Mouse (Mus musculus): ENCODE results near the gene Tshz2. TPM values are rescaled to one million over a fixed set of nuclear protein-coding genes. Genes with fewer than 3 reads are reported as not detected.

The Tshz2 gene
- polyA plus RNA-seq, 1 experiment from 2014 or later = 7.2 TPM

DNA sequence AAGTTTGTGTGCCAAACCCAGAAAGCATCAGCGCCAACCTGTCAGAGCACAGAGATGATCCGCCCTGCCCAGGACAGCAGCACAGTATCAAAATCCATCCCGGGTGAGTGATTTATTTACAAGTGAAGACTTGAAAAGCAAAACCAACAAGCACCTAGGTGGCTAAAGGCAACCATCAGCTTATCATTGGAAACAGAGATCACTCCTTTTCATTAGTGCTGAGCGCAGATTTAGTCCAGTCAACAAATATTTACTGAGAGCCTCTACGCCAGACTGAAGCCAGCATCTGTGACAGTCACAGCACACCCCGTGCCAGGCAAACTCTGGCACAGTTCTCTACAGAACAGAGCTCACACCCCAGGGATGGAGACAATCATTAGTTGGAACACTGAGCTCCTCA lies 169.4 kb downstream of the Tshz2 start:
- Histone ChIP-seq H3K9me3 (ENCODE audit: control insufficient read depth, low read length) (no peaks in the 10 kb centered on the region), H3K9ac (ENCODE audit: low read length) (no peak overlapping the region), H3K4me2 (ENCODE audit: low read depth, low read length) (no peak overlapping the region), H3K4me1 (replicated peaks; ENCODE audit: control insufficient read depth, insufficient read depth, low read length) (no peaks in the 10 kb centered on the region), H3K4me3 (ENCODE audit: low read length) (no peak overlapping the region), H3K36me3 (ENCODE audit: control insufficient read depth, insufficient read depth, low read length) (no peaks in the 10 kb centered on the region), H3K27me3 (ENCODE audit: control insufficient read depth, insufficient read depth, low read depth, low read length) (no peaks in the 10 kb centered on the region), H3K27ac (ENCODE audit: low read length) (no peak overlapping the region)
- no peak for ATAC-seq (ENCODE audit: low read depth)
- WGBS = 80% methylated on average over 6 of the region's 6 CpGs

- H3K4me1 ChIP-seq (replicated peaks; ENCODE audit: control insufficient read depth, insufficient read depth, low read length) = no peaks in the 10 kb centered on the region
- no peak overlapping the region for H3K4me2 ChIP-seq (ENCODE audit: low read depth, low read length)
- no peak overlapping the region for H3K4me3 ChIP-seq (ENCODE audit: low read length)
- H3K27ac ChIP-seq (ENCODE audit: low read length) = no peak overlapping the region
- no peaks in the 10 kb centered on the region for H3K9me3 ChIP-seq (ENCODE audit: control insufficient read depth, low read length)
- ATAC-seq (ENCODE audit: low read depth) = no peak
- no peaks in the 10 kb centered on the region for H3K36me3 ChIP-seq (ENCODE audit: control insufficient read depth, insufficient read depth, low read length)
- no peaks in the 10 kb centered on the region for H3K27me3 ChIP-seq (ENCODE audit: control insufficient read depth, insufficient read depth, low read depth, low read length)
- H3K9ac ChIP-seq (ENCODE audit: low read length) = no peak overlapping the region
- 57% methylated on average over 5 of the region's 5 CpGs for WGBS
These were observed 171.6 kb downstream of the Tshz2 start for GRCm38 (mm10) chr2:169804380-169804779.

DNA sequence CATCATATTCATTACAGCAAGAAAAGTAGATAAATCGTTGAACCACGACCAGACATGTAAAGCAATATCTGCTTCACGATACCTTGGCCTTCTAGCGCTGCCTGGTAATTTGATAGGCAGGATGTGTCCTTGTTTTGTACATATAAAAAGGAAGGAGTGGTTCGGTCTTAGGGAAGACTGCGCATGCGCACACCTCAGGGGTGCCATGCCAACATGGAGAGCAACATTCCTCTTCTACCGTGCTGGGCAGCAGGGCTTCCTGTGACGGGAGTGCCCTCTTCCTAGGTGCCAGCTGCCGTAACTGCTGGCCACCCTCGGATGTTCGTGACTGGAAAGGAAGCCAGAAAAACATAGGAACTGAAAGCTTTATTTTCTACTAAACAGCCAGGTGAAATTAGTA lies 172.7 kb downstream of the Tshz2 start:
- no peak overlapping the region for H3K4me2 ChIP-seq (ENCODE audit: low read depth, low read length)
- WGBS = 88% methylated on average over 12 of the region's 12 CpGs

DNA sequence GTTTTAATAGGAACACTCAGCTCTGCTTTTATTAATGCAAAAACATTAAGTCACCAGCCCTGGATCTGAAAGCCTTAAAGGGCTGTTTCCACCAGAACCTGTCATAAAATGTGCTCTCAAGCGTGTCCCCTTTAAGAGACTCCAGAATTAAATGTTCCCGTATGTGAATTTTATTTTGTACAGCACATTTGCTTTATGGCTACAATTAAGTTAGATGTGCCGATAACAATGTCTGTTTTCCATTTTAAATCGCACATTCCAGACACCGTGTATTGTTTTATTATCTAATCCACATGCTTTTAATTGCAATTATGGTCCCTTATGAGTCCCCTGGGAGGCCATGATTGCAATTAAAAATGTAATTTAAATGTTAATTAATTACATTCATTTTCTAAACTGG lies 178.8 kb downstream of the Tshz2 start:
- no peak for ATAC-seq (ENCODE audit: low read depth)
- Histone ChIP-seq H3K4me3 (ENCODE audit: low read length) (no peak overlapping the region), H3K9me3 (ENCODE audit: control insufficient read depth, low read length) (no peaks in the 10 kb centered on the region), H3K36me3 (ENCODE audit: control insufficient read depth, insufficient read depth, low read length) (no peaks in the 10 kb centered on the region), H3K9ac (ENCODE audit: low read length) (no peak overlapping the region), H3K27me3 (ENCODE audit: control insufficient read depth, insufficient read depth, low read depth, low read length) (no peaks in the 10 kb centered on the region), H3K4me1 (replicated peaks; ENCODE audit: control insufficient read depth, insufficient read depth, low read length) (no peaks in the 10 kb centered on the region), H3K27ac (ENCODE audit: low read length) (no peak overlapping the region), H3K4me2 (ENCODE audit: low read depth, low read length) (no peak overlapping the region)
- 76% methylated on average over 5 of the region's 5 CpGs for WGBS

More for the DNA sequence above, 172.7 kb downstream of the Tshz2 start:
- H3K27ac ChIP-seq (ENCODE audit: low read length) = no peak overlapping the region
- no peaks in the 10 kb centered on the region for H3K9me3 ChIP-seq (ENCODE audit: control insufficient read depth, low read length)
- H3K36me3 ChIP-seq (ENCODE audit: control insufficient read depth, insufficient read depth, low read length) = no peaks in the 10 kb centered on the region
- no peak overlapping the region for H3K4me3 ChIP-seq (ENCODE audit: low read length)
- H3K9ac ChIP-seq (ENCODE audit: low read length) = no peak overlapping the region
- no peaks in the 10 kb centered on the region for H3K4me1 ChIP-seq (replicated peaks; ENCODE audit: control insufficient read depth, insufficient read depth, low read length)
- ATAC-seq (ENCODE audit: low read depth) = no peak
- H3K27me3 ChIP-seq (ENCODE audit: control insufficient read depth, insufficient read depth, low read depth, low read length) = no peaks in the 10 kb centered on the region

- Histone ChIP-seq H3K27me3 (ENCODE audit: control insufficient read depth, insufficient read depth, low read depth, low read length) (no peaks in the 10 kb centered on the region), H3K9ac (ENCODE audit: low read length) (no peak overlapping the region), H3K27ac (ENCODE audit: low read length) (no peak overlapping the region), H3K9me3 (ENCODE audit: control insufficient read depth, low read length) (no peaks in the 10 kb centered on the region), H3K36me3 (ENCODE audit: control insufficient read depth, insufficient read depth, low read length) (no peaks in the 10 kb centered on the region), H3K4me1 (replicated peaks; ENCODE audit: control insufficient read depth, insufficient read depth, low read length) (no peaks in the 10 kb centered on the region), H3K4me3 (ENCODE audit: low read length) (no peak overlapping the region), H3K4me2 (ENCODE audit: low read depth, low read length) (no peak overlapping the region)
- no peak for ATAC-seq (ENCODE audit: low read depth)
- WGBS = 88% methylated on average over 8 of the region's 8 CpGs
These were observed 179.2 kb downstream of the Tshz2 start for GRCm38 (mm10) chr2:169812055-169812454.

DNA sequence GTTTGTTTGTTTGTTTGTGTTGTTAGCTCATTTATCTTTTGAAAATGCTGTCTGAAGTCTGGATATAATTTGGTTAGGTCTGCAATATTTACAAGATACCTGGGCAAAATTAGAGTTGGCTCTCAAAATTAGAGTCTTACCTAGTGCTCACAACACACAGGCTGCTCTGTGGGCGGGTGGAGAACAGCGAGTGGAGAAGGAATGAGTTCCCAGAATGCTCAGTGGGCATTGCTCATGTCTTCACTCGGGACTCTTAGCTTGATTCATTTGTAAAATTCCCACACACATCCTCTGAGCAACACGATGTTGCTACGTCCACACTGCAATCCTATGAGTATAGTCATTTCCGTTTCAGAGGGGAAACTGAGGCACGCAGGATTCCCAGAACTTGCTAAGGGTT lies 180.1 kb downstream of the Tshz2 start:
- Histone ChIP-seq H3K9me3 (ENCODE audit: control insufficient read depth, low read length) (no peaks in the 10 kb centered on the region), H3K4me3 (ENCODE audit: low read length) (no peak overlapping the region), H3K4me1 (replicated peaks; ENCODE audit: control insufficient read depth, insufficient read depth, low read length) (no peaks in the 10 kb centered on the region), H3K36me3 (ENCODE audit: control insufficient read depth, insufficient read depth, low read length) (no peaks in the 10 kb centered on the region), H3K27ac (ENCODE audit: low read length) (no peak overlapping the region), H3K27me3 (ENCODE audit: control insufficient read depth, insufficient read depth, low read depth, low read length) (no peaks in the 10 kb centered on the region), H3K4me2 (ENCODE audit: low read depth, low read length) (no peak overlapping the region), H3K9ac (ENCODE audit: low read length) (no peak overlapping the region)
- ATAC-seq (ENCODE audit: low read depth) = no peak
- 80% methylated on average over 7 of the region's 7 CpGs for WGBS

DNA sequence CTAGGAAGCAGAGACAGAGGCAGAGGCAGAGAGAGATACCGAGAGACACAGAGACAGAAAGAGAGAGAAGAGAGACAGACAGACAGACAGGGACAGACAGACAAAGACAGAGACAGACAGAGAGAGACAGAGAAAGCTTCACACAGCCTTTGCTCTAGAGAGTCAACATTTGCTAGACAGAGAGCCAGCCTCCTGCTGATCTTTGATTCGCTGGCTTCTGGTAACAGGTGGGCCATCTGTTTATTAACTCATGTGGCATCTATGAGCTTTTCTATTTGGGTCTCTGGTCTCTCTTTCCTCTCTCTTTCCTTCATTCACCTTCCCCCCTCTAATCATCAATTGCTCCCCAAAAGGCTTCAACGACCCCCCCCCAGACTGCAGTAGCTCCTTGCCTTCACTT lies 181.5 kb downstream of the Tshz2 start:
- Histone ChIP-seq H3K9ac (ENCODE audit: low read length) (no peak overlapping the region), H3K27me3 (ENCODE audit: control insufficient read depth, insufficient read depth, low read depth, low read length) (no peaks in the 10 kb centered on the region), H3K9me3 (ENCODE audit: control insufficient read depth, low read length) (no peaks in the 10 kb centered on the region), H3K4me2 (ENCODE audit: low read depth, low read length) (no peak overlapping the region), H3K36me3 (ENCODE audit: control insufficient read depth, insufficient read depth, low read length) (no peaks in the 10 kb centered on the region), H3K27ac (ENCODE audit: low read length) (no peak overlapping the region), H3K4me1 (replicated peaks; ENCODE audit: control insufficient read depth, insufficient read depth, low read length) (no peaks in the 10 kb centered on the region), H3K4me3 (ENCODE audit: low read length) (no peak overlapping the region)
- no peak for ATAC-seq (ENCODE audit: low read depth)
- WGBS = 75% methylated on average over 3 of the region's 3 CpGs

- WGBS = 77% methylated on average over 10 of the region's 10 CpGs
- no peaks in the 10 kb centered on the region for H3K4me1 ChIP-seq (replicated peaks; ENCODE audit: control insufficient read depth, insufficient read depth, low read length)
- H3K4me3 ChIP-seq (ENCODE audit: low read length) = no peak overlapping the region
- no peaks in the 10 kb centered on the region for H3K9me3 ChIP-seq (ENCODE audit: control insufficient read depth, low read length)
- no peaks in the 10 kb centered on the region for H3K27me3 ChIP-seq (ENCODE audit: control insufficient read depth, insufficient read depth, low read depth, low read length)
- no peak for ATAC-seq (ENCODE audit: low read depth)
- no peaks in the 10 kb centered on the region for H3K36me3 ChIP-seq (ENCODE audit: control insufficient read depth, insufficient read depth, low read length)
- H3K27ac ChIP-seq (ENCODE audit: low read length) = no peak overlapping the region
- H3K4me2 ChIP-seq (ENCODE audit: low read depth, low read length) = no peak overlapping the region
- H3K9ac ChIP-seq (ENCODE audit: low read length) = no peak overlapping the region
These were observed 181.9 kb downstream of the Tshz2 start for GRCm38 (mm10) chr2:169814757-169815156.

GRCm38 (mm10) chr2:169821021-169821441 lies 188.2 kb downstream of the Tshz2 start:
- no peak overlapping the region for H3K27ac ChIP-seq (ENCODE audit: low read length)
- no peak overlapping the region for H3K9ac ChIP-seq (ENCODE audit: low read length)
- peaks cover 2% of the 10 kb centered on the region; the same call in 1 of the 2 replicates for H3K4me1 ChIP-seq (replicated peaks; ENCODE audit: control insufficient read depth, insufficient read depth, low read length)
- H3K27me3 ChIP-seq (ENCODE audit: control insufficient read depth, insufficient read depth, low read depth, low read length) = no peaks in the 10 kb centered on the region; the same call in 1 of the 2 replicates
- H3K36me3 ChIP-seq (ENCODE audit: control insufficient read depth, insufficient read depth, low read length) = no peaks in the 10 kb centered on the region
- H3K4me3 ChIP-seq (ENCODE audit: low read length) = no peak overlapping the region
- no peak overlapping the region for H3K4me2 ChIP-seq (ENCODE audit: low read depth, low read length)
- no peaks in the 10 kb centered on the region for H3K9me3 ChIP-seq (ENCODE audit: control insufficient read depth, low read length)
- WGBS = 83% methylated on average over 9 of the region's 9 CpGs
- no peak for ATAC-seq (ENCODE audit: low read depth)

DNA sequence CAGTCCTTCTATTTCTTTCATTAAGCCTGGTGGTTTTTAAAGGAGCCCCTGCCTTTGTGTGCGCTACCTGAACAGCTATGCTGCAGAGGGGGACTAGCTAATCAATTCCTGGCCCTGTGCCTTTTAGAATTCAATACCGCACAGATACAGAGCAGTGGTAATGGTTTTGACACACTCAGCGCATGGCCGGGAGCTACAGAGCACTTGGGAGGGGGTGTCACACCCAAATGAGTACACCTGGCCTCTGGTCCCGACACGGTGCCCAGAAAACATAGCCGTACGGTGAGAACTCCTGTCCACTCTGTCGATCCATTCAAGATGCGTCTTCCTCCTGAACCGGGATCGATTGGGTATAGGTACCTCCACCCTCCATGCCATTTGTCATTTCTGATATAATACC lies 193.1 kb downstream of the Tshz2 start:
- Histone ChIP-seq H3K27me3 (ENCODE audit: control insufficient read depth, insufficient read depth, low read depth, low read length) (no peaks in the 10 kb centered on the region; the same call in 1 of the 2 replicates), H3K4me3 (ENCODE audit: low read length) (peak overlapping the region; percentile 19; the same call in 1 of the 2 replicates), H3K4me1 (replicated peaks; ENCODE audit: control insufficient read depth, insufficient read depth, low read length) (peaks cover 15% of the 10 kb centered on the region), H3K36me3 (ENCODE audit: control insufficient read depth, insufficient read depth, low read length) (no peaks in the 10 kb centered on the region), H3K27ac (ENCODE audit: low read length) (no peak overlapping the region), H3K9ac (ENCODE audit: low read length) (no peak overlapping the region), H3K4me2 (ENCODE audit: low read depth, low read length) (peak overlapping the region; percentile 55), H3K9me3 (ENCODE audit: control insufficient read depth, low read length) (no peaks in the 10 kb centered on the region)
- ATAC-seq (ENCODE audit: low read depth) = 0 out of 2 replicates have a peak, but pooled peaks have one; percentile 30
- WGBS = 37% methylated on average over 12 of the region's 12 CpGs
